Comparison of ENCODE assay signal across 15 mouse cellular contexts in genomic region chr8:37042761-37043160, GRCm38 (mm10).
"Had no signal": no experiment of that assay in that cellular context is flagged by ENCODE, and none has a peak within 500 bp of the region (broad histone marks: within the 10 kb centered on the region; RNA-seq: fewer than 3 reads in every experiment).

No protein-coding gene starts in this region.

- H3K36me3 ChIP-seq: kidney, embryonic 15.5 days; limb, embryonic 13.5 days; midbrain, embryonic 10.5 days had no signal

- H3K27me3 ChIP-seq: kidney, embryonic 15.5 days; limb, embryonic 13.5 days had no signal

- H3K4me3 ChIP-seq: kidney, embryonic 15.5 days; limb, embryonic 13.5 days; midbrain, embryonic 10.5 days; myocyte had no signal

- DNase-seq: kidney, adult 2 months; kidney, postnatal 14 days; layer of hippocampus, adult 9-11 months; layer of hippocampus, postnatal 36 days; left cerebral cortex, postnatal 4 days; lung, adult 2 months; lung, postnatal 14 days; midbrain, embryonic 14.5 days; thymus, postnatal 14 days had no signal

- H3K9ac ChIP-seq: kidney, embryonic 15.5 days; limb, embryonic 13.5 days; liver, embryonic 14.5 days had no signal

- H3K4me2 ChIP-seq: kidney, embryonic 15.5 days; limb, embryonic 13.5 days had no signal

- H3K9me3 ChIP-seq: kidney, embryonic 15.5 days; limb, embryonic 13.5 days; midbrain, embryonic 10.5 days had no signal

- H3K27ac ChIP-seq: kidney, embryonic 15.5 days; limb, embryonic 13.5 days; liver, embryonic 14.5 days; midbrain, embryonic 10.5 days; stomach, postnatal 0 days had no signal

- H3K4me1 ChIP-seq: kidney, embryonic 15.5 days; limb, embryonic 13.5 days; midbrain, embryonic 10.5 days had no signal
